Mouse (Mus musculus): ENCODE measurements around the gene Hsd17b14. TPM values are rescaled to one million over a fixed set of nuclear protein-coding genes. Genes with fewer than 3 reads are reported as not detected.
"Not testable (repeated sequence)": the region's sequence is repeated elsewhere in the genome, so short reads cannot be mapped to it uniquely, and the experiment has no call there.

Gene Hsd17b14
- total RNA-seq, 2 experiments from 2014 or later = 0.91 to 1.9 TPM

DNA sequence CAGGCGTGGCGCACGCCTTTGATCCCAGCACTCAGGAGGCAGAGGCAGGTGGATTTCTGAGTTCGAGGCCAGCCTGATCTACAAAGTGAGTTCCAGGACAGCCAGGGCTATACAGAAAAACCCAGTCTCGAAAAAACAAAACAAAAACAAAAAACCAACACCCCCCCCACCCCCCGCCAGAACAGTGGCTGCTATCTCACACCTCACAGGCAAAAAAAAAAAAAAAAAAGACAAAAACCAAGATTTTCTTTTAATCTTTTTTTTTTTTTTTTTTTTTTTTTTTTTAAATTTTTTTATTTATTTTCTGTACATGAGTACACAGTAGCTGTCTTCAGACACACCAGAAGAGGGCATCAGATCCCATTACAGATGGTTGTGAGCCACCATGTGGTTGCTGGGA lies 27.5 kb upstream of the Hsd17b14 start:
- DNase-seq (ENCODE audit: low spot score) = not testable (repeated sequence)

DNA sequence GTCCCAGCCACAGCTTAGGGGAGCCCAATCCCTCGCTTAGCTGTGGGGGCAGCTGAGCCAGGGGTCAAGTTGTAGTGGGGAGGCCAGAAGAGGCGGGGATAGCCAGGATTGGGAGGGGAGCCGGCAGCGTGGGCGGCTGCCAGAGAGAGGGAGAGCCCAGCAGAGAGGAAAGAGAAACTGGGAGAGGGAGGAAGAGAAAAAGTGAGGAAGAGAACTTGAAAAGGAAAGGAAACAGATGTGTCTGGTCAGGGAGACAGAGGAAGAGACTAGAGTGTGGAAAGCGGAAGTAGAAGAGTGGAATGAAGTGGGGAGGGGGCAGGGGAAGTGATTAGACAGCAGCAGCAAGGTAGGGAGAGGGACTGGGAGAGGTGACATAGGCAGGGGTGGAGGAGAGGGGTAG lies 25.2 kb upstream of the Hsd17b14 start:
- no peak for DNase-seq (ENCODE audit: low spot score)

DNA sequence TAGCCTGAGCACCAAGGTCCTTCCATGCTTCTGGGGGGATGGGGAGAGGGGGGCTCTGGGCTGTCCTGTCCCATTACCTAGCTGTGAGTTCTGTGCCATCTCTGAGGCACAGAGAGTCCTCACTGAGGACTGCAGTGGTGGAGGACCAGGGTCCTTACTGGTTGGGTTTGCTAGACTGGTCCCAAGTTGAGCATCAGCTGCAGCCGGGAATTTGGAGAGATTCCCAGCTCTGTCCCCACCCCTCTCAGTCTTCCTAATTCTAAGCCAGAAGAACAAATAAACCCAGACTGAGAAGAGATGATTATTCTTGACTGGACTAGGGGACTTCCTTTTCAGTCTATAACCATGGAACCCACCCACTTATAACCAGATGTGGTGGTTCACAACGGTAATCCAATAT lies 24.1 kb upstream of the Hsd17b14 start:
- no peak for DNase-seq (ENCODE audit: low spot score)

DNA sequence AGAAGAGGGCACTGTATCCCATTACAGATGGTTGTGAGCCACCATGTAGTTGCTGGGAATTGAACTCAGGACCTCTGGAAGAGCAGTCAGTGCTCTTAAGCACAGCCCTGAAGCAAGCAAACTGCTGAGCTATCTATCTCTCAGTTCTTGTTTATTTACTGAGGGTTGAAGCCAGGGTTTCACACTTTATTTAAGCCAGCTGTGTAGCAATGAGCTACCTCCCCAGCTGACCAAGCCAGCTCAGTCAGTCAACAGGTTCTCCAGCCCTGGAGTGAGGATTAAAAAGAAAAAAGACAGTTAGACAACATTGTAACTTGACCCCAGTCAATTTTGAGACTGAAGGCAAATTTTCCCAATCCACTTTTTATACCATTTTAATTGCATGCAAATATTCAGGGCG lies 19.0 kb upstream of the Hsd17b14 start:
- no peak for DNase-seq (ENCODE audit: low spot score)

DNA sequence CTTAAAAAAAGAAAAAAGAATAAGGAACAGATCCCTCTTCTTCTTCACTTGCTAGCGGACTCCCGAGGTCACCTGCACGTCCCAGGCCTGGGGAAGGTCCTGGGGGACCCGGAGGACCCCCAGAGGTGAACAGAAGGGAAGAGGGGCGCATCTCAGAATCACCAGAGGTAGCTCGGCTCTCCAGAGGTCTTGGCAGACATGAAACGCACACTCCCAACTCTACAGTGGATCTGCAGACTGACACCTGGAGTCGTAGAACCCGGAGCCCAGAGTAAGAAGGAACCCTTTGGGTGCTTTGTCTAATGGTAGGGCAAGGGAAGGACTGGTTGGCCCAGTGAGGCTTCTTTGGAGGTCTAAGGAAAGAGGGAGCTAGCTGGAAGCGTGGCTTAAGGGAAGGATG lies 17.1 kb upstream of the Hsd17b14 start:
- DNase-seq (ENCODE audit: low spot score) = no peak

DNA sequence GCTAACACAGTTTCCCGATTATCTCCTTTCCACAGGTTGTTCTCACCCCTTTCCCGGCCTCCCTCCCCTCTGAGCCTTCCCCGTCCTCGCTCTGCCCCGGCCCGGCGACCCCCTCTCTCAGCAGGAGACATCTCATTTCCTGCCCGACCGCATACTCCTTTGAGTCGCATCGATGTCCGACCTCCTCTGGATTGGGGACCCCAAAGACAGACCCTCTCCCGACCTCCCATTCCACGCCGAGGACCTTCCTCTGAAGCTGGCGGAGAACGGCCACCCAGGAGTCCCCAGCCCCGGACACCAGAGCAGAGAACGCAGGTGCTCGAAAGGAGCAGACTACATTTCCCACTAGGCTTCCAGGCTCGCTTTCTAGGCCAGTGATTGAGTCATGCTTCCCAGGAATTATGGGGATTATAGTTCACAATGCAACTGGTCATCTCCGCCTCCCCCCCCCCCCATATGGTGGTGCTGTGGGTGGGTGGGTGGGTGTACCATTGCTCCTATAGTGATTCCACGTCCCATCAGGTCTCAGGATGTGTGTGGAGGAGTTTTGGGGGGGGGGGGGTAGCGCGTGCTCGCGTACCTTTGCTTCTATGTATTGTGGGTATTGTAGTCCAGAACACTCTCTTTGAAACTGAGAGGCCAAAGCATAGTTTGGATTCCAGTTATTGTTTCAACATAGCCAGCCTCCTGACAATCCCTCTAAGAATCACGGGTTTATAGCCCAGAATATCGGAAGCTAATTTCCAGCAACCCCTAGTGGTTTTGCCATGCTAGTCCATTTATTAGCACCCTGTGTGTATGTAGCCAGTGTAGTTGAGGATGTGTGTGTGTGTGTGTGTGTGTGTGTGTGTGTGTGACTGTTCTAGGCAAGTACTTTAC lies 16.3 kb upstream of the Hsd17b14 start:
- peak; percentile 60 for DNase-seq (ENCODE audit: low spot score)

DNA sequence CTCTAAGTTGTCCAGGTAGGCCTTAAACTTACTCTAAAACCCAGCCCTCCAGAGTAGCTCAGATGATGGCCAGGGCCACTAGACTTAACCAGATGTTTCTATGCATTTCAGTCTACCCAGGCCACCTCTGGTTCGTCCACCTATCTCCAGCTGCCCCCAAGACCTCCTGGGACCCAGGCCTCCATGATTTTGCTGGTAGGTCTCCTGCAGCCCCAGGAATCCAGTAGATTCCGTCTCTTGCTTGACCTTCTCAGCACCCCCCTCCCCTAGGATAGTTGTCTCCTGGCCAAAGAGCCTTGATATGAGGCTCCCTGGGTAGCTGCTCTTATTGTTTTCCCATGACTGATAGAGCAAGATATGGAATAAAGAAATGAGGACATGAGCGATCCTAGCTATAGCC lies 15.6 kb upstream of the Hsd17b14 start:
- no peak for DNase-seq (ENCODE audit: low spot score)

DNA sequence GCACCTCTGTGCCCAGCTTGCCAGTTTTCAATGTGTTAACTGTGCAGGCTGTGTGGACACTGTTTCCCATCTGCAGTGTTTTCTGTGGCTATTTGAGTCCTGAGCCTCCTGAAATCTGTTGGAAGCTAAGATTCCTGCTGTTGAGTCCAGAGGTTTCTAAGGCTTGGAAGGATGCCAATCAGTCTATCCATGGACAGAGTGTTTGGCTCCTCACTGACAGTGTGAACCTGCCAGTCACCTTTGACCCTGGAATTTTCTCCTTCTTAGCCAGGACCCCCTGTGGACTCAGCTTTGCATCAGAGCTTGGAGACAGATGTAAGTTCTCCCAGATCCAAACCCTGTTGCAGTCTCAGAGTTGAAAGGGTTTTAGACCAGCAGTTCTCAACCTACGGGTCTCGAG lies 14.5 kb upstream of the Hsd17b14 start:
- DNase-seq (ENCODE audit: low spot score) = no peak

DNA sequence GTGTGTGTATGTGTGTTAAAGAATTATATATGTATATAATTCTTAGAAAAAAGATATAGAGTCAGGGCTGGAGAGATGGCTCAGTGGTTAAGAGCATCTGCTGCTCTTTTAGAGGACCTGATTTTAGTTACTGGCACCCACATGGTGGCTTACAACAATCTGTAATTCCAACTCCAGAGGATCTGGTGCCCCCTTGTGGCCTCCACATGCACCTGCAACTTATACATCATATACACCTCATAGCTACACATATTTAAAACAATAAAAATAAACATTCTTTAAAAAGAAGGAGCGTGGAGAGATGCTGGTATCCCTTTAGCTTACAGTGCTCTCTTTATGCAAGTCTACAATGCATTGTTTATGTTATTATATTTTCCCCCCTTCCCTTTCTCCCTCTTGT lies 10.2 kb upstream of the Hsd17b14 start:
- no peak for DNase-seq (ENCODE audit: low spot score)

DNA sequence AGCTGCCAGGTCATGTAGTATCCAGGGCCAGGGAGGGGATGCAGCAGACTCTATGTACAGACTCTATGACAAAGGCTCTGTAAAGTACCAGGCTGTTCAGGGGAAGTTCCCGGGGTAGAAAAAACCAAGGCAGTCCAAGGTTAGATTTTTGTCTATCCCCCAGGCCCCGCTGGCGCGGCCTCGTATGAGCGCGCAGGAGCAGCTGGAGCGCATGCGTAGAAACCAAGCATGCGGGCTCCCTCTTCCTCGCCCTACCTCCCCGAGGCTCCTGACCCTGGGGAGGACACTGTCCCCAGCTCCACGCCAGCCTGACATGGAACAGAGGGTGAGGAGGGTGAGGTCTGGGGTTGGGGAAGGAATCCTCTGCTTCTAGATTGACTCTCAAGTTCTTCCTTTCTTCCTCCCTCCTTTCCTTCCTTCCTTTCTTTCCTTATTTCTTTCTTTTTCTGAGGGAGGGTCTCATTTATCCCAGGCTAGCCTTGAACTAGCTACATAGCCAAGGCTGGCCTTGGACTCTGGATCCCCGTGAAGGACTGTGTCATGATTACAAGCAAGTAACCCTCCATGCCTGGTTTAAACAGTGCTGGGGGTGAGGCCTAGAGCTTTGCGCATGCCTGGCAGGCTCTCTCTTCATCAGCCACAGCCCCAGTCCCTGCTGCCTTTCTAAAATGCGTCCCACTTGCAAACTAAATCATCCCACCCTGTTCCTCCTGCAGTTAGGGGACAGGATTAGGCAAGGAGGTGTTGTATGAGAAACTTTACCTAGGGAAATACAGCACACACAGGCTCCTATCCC lies 4.9 kb upstream of the Hsd17b14 start:
- DNase-seq (ENCODE audit: low spot score) = no peak

DNA sequence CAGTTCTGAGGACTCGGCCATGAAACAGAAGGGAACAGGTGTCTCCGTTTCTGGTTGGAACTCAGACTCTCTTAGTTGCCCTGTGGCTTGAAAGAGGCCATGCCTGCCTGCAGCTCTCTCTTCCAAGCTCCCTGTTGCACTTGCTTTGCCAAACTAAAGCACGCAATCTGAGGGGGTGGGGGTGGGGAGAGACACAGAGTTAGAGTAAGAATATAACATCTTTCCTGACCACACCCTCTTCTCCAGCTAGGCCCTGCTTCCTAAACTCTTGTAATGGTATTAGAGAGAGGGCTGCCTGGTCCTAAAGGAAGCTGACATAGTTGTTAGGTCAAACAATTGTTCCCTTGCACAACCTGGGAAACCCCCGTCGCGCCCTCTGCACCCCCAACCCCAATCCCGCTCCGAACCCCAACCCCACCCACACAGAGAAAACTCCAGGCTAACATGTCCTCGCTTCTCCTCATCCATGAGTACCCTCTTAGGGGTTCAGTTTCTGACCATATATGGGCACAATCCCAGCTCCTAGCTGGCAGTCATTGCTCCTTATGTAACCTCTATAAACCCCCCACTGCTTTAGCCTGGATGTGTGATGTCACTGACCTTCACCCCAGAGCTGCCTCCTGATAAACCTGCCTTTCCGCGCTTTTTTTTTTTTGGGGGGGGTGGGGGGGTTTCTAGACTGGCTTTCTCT lies 3.7 kb upstream of the Hsd17b14 start:
- DNase-seq (ENCODE audit: low spot score) = no peak

DNA sequence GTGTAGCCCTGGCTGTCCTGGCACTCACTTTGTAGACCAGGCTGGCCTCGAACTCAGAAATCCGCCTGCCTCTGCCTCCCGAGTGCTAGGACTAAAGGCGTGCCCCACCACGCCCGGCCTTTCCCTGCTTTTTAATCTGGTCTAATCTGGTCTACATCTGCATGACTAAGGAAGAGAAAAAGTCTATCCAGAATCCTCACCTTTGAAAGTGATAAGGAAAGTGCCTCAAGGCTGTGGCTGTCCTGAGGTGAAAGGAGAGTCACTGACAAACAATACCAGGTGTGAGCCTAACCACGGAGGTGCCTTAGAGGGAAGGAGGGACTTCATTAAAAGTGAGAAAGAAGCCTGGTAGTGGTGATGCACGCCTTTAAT lies 3.2 kb upstream of the Hsd17b14 start:
- DNase-seq (ENCODE audit: low spot score) = no peak

DNA sequence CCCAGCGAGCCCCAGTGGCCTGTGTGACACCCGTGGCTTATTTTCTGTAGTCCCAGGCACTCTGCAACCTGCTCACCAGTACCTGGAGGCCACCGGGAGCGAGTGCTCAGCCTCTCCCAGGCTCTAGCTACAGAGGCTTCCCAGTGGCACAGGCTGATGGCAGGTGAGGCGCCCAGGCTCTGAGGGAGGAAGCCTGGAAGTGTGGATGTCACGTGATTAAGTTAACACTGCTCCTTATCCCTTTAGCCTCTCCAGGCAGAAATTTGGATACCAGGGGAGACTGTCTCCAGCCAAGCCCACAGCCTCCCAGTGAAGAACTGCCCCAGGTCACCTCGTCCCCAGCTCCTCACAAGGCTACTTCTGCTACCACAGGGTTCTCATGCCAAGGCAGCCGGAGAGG lies 1.2 kb upstream of the Hsd17b14 start:
- DNase-seq (ENCODE audit: low spot score) = no peak

DNA sequence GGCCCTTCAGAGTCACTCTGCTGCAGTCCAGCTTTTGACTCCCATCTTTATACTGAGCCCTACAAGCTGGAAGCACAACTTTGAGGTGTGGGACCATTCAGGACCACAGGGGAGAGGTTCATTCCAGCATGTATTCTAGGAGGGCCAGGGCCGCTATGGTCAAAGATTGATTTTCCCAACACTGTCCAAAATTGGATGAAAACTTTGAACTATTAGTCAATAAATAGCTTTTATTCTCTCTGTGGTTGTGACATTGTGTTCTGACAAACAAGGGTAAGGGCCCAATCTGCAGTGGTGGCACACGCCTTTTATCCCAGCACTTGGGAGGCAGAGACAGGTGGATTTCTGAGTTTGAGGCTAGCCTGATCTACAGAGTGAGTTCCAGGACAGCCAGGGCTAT lies 703 bp upstream of the Hsd17b14 start:
- no peak for DNase-seq (ENCODE audit: low spot score)

DNA sequence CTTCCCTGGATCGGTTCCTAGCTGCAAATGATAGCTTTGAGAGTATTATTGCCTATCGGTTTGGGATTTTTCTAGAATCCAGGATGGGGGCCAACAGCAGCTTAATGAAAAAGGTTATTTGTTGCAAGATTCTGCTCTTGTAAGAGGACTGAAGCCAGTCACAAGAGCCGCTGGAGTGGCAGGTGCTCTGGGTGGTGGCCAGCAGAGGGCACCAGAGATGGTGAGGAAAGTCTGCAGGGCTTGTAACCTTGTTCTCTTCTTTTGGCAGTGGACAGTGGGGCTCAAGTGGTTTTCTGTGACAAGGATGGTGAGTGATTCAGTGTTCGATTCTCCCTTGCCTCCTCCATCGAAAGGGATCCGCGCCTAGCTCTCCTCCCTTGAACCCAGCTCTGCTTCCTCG lies 1.1 kb downstream of the Hsd17b14 start:
- DNase-seq (ENCODE audit: low spot score) = peak; percentile 84

DNA sequence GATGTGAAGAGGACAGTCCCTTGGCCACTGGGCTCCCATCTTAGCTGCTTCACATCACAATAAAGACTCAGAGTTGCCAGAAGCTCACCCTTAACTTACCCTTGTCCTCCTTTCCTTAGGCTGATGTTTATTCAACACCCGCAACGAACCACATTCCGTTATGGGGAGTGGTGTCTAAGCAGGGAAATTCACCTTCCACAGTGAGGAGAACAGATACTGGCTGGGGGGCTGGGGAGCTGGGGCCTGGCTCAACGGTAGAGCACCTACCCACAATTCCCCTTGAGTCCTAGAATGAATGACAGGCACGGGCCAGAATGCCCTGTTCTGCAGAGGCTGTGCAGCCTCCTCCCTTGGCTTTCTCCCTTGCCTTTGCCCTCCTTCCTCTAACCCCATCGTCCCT lies 4.2 kb downstream of the Hsd17b14 start:
- DNase-seq (ENCODE audit: low spot score) = no peak

DNA sequence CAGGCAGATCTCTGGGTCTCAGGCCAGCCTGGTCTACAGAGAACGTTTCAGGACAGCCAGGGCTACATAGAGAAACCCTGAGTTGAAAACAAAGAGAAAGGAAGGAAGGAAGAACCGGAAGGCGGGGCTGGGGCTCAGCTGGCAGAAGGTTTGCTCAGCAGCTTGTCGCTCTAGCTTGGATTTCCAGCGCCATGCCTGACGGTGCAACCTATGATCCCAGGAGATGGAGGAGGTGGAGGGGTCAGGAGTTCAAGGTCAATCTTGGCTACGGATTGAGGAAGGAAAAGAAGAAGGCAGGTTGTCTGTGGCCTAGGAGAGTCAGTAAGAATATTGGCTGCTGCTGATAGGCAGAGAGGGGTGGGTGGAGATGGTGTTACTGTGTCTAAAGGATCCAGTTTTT lies 5.5 kb downstream of the Hsd17b14 start:
- DNase-seq (ENCODE audit: low spot score) = no peak

DNA sequence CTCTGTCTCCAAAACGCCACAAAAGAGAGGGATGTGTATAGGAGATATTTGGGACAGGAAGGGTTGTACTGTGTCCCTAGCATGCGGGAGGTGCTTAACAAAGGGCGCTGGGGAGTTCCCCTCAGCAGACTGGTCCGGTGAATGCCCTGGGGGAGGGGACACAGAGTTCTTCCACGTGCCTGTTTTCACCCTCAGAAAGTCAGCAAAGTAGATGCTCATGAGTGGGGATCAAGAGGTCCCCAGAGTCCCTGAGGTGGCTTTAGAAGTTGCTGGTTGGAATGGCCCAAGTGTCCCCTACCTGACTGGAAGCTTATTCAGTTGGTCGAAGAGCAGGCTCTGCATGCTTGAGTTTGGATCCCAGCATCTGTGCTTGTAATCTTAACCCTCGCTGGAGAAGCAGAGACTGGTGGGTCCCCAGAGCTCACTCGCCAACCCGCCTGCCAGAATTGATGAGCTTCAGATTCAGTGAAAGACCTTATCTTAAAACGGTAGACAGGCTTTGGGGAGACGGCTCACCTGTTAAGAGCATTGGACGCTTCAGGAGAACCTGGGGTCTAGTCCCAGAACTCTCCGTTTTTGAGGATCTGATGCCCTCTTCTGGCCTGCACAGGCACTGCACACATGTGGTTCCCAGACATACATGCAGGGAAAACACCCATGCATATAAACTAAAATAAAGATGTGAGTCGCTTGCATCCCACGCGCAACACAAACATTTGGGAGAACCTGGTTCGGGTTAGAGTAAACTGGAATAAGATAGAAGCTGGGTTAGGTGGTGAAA lies 6.3 kb downstream of the Hsd17b14 start:
- peak; percentile 87 for DNase-seq (ENCODE audit: low spot score)

DNA sequence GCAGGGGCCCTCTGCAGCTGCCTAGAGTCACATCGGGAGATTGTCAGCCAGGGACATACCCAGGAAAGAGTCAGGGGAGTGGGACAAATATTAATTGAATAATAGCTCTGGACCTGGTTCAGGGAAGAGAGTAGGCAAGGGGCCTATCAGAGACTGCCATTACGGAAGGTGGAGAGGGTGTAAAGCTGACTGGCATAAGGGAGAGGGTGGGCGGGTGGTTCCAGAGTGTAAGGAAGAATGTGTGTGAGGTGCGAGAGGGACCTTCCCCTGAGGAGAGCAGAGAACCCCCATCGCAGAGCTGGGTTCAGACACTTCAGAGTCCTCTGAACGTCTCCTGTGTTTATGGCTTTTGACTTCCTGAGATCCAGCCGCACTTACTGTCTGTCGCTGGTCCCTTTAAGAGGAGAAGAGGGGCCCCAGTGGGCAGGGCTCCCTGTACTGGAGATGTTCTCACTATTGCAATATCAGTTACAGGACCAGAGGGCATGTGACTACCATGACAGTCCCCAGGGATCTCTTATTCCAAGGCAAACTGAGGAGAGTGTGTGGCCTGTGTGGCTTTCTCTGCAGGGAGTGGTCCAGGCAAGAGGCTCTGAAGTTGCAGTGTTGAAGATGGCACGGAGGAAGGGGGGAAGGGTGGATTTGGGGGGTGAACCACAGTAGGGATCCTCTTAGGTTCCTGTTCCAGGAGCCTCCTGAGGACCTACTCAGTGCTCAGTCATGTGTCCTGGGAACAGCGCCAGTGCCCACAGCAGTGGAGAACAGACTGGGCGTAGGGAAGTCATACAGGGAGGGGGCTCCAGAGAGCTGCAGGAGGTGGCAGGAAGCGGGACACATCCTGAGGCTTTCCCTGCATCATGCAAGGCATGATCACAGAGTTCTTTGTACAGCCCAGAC lies 7.2 kb downstream of the Hsd17b14 start:
- peak; percentile 67 for DNase-seq (ENCODE audit: low spot score)

DNA sequence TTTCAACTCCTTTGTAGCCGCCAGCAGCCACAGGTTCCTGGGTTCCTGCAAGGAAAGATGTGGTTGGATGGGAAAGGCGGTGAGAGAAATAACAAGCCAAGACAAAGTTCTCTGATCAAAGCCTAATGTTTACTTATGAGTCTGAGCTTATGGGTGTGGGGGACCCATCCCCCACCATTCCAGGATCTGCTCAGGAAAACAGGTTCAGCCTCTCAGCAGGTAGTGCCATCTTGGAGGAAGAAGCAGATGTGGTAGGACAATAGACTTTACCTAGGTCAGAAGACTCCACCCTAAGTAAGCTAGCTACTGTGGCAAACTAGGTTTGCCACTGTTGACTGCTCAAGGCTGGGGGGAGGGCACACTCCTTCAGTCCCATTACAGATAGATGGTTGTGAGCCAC lies 10.1 kb downstream of the Hsd17b14 start:
- DNase-seq (ENCODE audit: low spot score) = no peak
